Mouse (Mus musculus) thymus, adult 2 months (tissue): ENCODE results near the gene Upk1b.

Experiments used
- CTCF ChIP-seq: fragments of 200-500 bp; IDR thresholded peaks from 2 replicates; pipeline ENCODE4 v1.5.1; 2012; ENCODE audit warnings: mild to moderate bottlenecking, control low read depth, low read length, moderate library complexity, borderline replicate concordance; ENCODE audit not compliant: control insufficient read depth, poor library complexity, insufficient read depth; ENCODE audit errors: extremely low read depth
- POLR2A ChIP-seq: fragments of 200-500 bp; IDR thresholded peaks from 2 replicates; pipeline ENCODE4 v1.6.1; 2012; ENCODE audit warnings: mild to moderate bottlenecking, low read length, control low read depth, moderate library complexity; ENCODE audit not compliant: control insufficient read depth, poor library complexity, insufficient read depth; ENCODE audit errors: extremely low read depth

DNA sequence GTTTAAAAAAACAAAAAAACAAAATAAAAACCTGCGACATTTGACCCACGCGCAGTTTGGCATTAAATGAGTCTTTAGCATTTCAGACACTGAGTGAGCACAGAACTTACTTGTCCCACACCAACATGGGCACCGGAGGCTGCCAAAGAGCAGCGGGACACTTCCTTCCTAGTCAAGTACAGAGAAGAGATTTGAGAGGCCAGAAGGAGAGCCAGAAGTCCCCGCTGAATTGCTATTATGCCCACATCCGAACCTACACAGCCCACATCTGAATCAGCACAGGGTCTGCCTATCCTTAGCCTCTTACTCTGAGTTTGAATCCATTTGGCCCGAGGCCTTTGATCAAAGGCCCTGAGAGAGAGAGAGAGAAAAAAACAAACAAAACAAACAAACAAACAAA, 75.9 kb downstream of the Upk1b start:
- TF ChIP-seq POLR2A (no peak), CTCF (no peak)
